Mouse (Mus musculus): Measurements from ENCODE around the gene Cdk5r2.

- no peak for TF ChIP-seq CTCF (IDR thresholded peaks at IDR 0.05; ENCODE audit: low read depth)
- TF ChIP-seq EP300 (IDR thresholded peaks at IDR 0.05; ENCODE audit: low read depth): no peak
These were observed 1.1 kb downstream of the Cdk5r2 start for GRCm38 (mm10) chr1:74855651-74856438.

All from liver, embryonic 14.5 days (tissue).